Mouse (Mus musculus) right cerebral cortex, adult 18-20 months (tissue): ENCODE measurements around the gene Vmn1r132.
"Not testable (repeated sequence)": the region's sequence is repeated elsewhere in the genome, so short reads cannot be mapped to it uniquely, and the experiment has no call there.

Source experiments
- DNase-seq: peaks from one replicate; pipeline ENCODE4 v3.0.0; 2022; ENCODE audit warnings: mixed read lengths

Gene Vmn1r132

DNA sequence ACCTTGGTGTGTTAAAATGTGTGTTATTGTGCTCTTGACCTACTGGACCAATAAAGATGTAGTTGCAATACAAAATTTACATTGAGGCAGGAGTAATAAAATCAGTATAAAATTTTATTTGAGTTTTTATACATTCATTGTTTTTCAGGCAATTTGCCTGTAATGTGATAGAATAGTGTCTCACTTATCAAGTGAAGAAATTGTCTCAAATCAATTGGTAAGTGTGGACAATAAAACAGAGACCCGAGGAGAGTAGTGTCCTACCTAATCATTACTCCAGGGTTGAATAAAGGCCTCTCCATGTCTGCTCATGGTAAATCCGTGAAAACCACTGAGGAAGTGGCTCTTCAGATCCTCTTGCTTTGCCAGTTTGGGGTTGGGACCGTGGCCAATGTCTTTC, at the start of gene Vmn1r132:
Vmn1r132 (plus strand) TSS at position 301 of the 400 bp plus-strand sequence.
- not testable (repeated sequence) for DNase-seq
